Mouse (Mus musculus) ES-E14 (cell line): ENCODE measurements at regions not wholly inside any gene's neighbourhood (a gene's known extent, or its start where the extent isn't known, plus 50 kb on each side); places are given as distances from the start of the nearest gene placed in this dataset.

ENCODE experiments used
- HCFC1 ChIP-seq: IDR thresholded peaks from 2 replicates; pipeline ENCODE4 v1.6.1; 2012; ENCODE audit warnings: low read length, inconsistent platforms, borderline replicate concordance; ENCODE audit not compliant: insufficient read depth
- ZC3H11A ChIP-seq: IDR thresholded peaks from 2 replicates; pipeline ENCODE4 v1.6.1; 2012; ENCODE audit warnings: low read depth, mild to moderate bottlenecking, inconsistent platforms, low read length, borderline replicate concordance

- TF ChIP-seq HCFC1 (no peak), ZC3H11A (no peak)
Measured at GRCm38 (mm10) chr2:19741508-19741907, 84.0 kb downstream of the Otud1 start.
